Mouse (Mus musculus) layer of hippocampus, adult 11-12 months (tissue): ENCODE results near the gene Rev1.

Experiments
- DNase-seq: peaks from one replicate; pipeline ENCODE4 v3.0.0; 2022; ENCODE audit warnings: low spot score

Rev1 gene

GRCm38 (mm10) chr1:38129501-38130267, at the start of gene Rev1:
Gene Rev1 (minus strand): TSS chr1:38129801.
- DNase-seq = peak; percentile 94

- no peak for DNase-seq
Observed at GRCm38 (mm10) chr1:38178929-38179328, 49.3 kb upstream of the Rev1 start.

DNA sequence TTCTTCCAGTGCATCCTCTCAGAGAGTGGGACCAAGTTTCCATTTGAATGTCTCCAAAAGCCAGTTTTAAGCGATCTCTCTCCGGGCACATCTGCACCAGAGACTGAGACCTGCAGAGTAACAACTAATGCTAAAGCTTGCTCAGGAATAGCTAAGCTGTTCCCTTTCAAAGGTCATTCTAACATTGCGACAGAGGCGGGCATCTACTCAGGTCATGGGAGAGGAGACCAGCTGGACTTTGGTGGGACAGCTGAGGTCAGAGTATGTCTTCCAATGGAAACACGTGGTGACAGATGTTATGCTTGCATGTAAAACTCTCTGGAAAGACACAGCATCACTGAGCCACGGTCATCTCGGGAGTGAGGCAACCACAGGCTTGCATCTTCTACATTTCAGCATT, 46.5 kb upstream of the Rev1 start:
- DNase-seq = no peak

DNA sequence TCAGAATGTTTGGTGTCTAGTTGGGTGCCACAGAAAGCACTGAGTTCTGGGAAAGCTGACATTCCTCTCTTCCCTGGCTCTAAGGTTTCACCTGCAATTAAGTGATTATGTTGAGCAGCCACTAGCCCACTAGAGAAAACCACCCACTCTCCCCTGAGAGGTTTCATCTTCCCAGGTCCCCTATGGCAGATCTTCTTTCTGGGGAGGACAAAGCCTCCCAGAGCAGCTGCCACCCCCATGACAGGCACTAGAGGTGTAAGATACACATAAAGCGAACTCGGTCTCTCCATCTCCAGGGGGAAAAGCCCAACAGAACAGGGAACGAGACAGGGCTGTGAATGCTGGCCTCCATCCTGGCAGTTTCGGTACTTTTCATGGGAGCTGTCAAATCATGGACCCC, 42.3 kb upstream of the Rev1 start:
- DNase-seq = no peak

DNA sequence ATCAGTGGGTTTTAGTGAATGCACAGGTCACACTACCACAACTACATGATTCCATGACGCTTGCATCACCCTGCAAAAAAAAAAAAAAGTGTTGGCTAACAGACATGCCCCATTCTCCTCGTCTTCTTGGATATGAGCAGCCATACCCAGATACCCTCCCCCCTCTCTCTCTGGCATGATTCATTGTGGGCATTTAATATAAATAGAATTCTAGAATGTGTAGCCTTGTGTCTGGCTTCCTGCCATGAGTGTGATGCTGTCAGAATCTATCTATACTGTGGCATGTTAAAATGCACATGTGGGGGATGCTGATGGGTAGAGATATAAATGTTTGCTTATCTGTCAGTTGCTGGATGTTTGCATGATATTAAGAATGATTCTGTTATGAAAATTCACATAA, 36.1 kb upstream of the Rev1 start:
- no peak for DNase-seq

DNA sequence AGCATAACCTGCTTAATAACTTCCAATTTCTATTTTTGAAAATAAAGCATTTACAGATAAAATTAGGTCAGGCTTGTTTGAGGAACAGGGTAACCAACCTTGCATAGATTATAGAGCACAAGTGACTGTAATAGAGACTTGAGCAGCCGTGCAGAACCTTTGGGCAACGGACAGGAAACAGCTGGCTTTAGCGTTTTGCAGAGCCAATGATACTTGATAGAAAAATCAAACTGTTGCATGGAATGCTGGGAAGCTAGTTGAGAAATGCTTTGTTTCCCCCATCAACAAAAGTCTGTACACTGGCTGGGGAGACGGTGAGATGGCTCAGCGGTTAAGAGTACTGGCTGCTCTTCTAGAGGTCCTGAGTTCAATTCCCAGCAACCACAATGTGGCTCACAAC, 20.5 kb upstream of the Rev1 start:
- DNase-seq = no peak

DNA sequence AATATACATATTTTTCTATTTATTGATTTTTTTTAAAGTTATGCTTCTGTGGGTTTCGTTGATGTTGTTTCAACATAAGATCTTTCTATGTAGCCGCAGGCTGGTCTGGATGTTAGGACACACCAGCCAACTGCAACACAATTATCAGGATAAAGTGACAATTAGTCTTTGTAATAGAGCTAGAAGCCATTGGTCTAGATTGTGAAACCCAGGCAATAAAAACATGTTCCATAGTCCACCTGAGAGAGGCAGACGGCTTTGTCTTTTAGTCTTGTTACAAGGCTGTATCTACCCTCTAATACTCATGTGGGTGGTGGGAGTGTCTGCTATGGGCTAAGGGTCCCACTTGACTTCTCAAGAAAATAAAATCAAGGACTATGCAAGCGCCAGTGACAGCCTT, 16.4 kb upstream of the Rev1 start:
- no peak for DNase-seq

DNA sequence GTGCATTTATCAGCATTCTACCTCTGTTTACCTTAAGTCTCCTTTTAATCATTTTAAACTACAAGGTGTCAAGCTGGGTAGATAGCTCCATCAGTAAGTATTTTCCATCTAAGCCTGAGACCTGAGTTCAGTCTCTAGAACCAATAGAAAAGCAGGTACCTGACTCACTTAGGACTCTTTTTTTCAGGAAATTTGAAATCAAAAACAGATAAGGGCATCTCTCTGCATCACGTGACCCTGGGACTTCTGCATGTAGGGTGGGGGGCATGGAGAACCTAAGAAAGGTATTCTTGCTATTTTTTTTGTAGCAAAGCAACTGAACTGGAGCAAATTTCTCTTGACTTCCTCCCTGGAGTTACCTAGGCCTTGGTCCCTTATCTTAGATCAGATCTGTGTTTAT, 11.8 kb upstream of the Rev1 start:
- DNase-seq = no peak

DNA sequence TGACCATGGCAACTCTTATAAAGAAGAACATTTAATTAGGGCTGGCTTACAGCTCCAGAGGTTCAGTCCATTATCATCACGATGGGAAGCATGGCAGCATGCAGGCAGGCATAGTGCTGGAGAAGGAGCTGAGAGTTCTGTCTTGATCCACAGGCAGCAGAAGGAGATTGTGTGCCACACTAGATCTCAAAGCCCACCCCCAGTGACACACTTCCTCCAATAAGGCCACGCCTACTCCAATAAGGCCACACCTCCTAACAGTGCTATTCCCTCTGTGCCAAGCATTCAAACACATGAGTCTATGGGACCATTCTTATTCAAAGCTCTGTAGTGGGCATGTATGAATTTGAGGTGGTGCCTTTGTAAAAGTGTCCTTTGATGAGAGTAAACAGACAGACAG, 11.3 kb upstream of the Rev1 start:
- DNase-seq = no peak

DNA sequence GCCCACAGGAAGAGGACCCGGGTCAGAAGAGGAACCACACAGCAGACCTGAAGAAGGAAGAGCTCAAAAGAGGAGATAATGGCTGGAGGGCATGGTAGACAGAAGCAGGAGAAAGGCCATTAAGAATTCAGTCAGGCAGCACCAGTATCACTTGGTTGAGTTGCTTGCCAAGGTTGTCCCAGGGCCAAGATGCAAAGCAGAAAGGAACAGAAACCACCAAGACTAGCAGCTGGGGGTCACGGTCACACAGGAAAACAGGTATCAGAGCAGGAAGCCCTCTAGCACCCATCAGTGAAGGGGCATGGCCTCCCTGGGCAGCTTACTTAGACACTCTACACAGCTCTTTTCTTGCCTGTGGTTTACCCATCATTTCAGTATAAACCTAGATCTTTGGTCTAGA, 9.8 kb upstream of the Rev1 start:
- DNase-seq = no peak

DNA sequence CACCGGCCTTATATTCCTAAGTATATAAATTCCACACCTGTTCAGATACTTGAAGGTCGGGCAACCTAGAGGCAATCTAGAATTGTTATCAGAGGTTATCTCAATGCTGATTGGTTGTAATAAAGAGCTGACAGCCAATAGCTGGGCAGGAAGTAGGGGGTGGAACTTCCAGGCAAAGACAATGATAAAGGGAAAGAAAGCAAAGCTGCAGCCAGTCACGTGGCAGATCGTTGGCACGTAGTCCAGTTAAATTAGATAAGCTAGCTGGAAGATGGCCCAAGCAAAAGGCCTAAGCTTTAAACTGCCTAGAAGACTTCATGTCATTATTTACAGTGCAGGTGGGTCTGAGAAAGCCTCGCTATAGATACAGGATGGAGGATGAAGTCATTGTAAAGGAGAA, 3.3 kb upstream of the Rev1 start:
- no peak for DNase-seq

DNA sequence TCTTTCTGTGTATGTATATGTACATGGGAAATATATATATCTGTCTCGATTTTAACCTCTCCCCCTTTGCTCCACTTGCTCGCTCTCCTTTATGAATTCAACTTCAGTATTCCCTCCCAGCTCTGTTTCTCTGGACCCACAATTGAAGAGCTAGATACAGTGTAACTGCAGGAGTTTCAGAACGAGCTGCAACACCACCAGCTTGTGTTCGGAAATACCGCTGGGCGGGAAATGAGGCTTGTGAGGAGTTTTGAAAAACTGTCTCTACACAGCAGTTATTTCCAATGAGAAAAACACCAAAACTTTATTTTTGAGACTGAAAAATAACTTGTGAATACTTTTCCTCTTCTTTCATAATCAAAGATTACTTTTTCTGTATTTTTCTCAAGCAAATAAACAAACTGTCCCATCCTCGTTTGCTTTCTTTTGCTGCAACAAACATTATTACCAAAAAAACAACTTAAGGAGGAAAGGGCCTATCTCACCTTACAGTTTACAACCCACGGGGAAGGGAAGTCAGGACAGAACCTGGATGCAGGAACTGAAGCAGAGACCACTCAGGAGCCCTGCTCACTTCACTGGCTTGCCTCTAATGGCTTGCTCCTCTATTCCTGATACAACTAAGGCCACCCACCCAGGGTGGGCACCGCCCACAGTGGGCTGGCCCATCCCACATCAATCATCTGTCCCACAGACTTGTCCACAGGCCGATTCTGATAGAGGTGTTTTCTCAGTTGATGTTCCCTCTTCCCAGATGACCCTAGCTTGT, 1.3 kb upstream of the Rev1 start:
- DNase-seq = no peak

DNA sequence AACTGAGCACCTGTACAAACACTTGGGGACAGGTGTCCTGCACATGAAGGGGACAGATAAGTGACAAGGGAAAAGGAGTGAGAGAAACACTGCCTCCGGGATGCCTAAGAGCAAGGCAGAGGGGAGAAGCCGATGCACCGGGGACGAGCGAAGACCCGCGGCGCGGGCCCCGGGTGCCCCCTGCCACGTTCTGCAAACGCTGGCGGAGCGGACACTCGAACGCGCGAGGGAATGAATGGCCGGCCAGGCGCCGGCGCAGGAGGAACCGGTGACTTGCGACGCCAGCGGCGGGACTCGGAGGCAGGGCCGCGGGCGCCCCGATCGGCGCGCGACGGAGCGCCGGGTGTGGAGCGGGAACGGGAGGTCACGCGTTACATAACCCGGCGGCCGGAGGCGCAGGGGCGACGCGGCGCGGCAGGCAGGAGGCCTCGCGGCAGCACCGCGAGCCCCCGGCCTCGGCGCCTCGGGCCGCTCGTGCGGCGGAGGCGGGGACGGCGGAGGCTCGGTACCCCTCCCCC, 623 bp downstream of the Rev1 start:
- peak; percentile 51 for DNase-seq

DNA sequence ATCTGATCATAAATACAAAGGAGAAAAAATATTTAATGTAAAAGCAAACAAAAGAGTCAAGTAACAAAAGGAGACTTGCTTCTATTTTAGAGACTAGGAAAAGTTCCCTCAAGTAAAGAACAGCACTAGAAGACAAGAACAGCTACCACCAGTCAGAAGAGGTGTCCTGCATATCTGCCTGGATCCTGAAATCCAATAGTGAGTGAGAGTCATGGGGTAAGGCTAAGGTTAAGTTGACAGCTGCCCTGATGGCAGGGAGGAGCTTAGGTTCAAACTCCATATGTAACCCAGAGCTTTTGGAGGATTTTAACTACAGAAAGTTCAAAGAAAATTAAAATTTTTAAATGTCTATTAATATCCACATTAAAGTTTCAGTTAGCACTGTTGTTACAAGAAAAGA, 2.6 kb downstream of the Rev1 start:
- no peak for DNase-seq

- DNase-seq = no peak
Observed at GRCm38 (mm10) chr1:38126426-38126825, 3.2 kb downstream of the Rev1 start.

GRCm38 (mm10) chr1:38124261-38124660, 5.3 kb downstream of the Rev1 start:
- no peak for DNase-seq

DNA sequence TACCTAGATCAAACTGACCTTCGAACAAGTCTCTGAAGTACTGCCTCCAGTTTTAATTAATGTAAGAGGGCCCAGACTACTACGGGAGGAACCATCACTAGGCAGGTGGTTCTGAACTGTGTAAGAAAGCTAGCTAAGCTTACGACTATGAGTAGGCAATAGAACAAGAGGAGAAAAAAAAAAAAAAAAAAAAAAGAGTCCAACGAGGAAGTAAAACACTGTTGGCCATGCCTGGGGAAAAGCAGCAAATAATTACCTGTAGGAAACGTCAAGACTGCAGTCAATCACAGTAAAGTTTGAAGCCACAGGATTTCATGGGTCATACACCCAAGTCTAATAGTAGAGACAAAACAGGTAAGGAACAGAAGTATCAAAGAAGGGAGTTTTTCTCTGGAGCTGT, 8.7 kb downstream of the Rev1 start:
- no peak for DNase-seq

DNA sequence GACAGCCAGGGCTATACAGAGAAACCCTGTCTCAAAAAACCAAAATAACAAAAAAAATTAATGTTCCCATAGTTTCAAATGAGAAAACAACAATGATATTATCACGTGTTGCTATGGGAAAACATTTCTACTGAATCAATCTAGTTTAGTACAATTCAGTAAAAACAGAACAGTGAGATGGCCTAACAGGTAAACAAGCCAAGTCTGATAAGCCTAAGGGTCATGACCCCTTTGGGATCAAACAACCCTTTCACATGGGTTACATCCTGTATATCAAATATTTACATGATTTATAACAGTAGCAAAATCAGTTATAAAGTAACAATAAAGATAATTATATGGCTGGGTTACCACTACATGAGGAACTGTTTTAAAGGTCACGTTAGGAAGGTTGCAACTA, 11.0 kb downstream of the Rev1 start:
- DNase-seq = no peak

DNA sequence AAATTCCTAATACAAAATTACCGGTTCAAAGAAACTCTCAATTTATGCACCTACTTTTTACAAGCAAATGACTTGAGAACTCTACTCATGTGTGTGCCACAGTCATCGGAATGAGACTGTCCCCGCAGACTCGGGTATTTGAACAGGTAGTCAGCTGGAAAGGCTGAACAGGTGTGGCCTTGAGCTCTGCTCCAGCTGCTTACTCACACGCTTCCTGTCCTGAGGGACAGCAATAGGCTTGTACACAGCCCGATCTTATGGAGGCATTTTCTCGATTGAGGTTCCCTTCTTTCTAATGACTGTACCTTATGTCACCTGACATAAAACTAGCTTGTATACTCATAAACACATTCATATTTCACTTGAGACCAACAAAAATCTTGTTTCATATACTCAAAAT, 19.8 kb downstream of the Rev1 start:
- DNase-seq = no peak

DNA sequence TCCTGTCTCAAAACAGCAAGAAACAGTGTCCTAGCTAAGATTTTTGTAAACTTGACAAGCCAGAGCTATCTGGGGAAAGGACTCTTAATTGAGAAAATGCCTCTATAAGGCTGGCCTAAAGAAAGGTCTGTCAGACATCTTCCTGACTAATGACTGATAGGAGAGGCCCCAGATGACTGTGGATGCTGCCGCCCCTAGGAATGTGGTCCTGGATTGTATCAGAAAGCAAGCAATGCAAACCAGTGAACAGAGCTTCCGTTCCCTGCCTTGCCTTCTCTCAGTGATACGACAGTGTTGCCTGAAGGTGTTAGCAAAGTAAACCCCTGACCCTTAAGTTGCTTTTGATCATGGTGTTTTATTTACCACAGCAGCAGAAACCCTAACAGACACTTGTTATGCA, 25.8 kb downstream of the Rev1 start:
- DNase-seq = no peak

- DNase-seq = no peak
Observed at GRCm38 (mm10) chr1:38103214-38103613, 26.4 kb downstream of the Rev1 start.

GRCm38 (mm10) chr1:38081316-38081715, 48.3 kb downstream of the Rev1 start:
- DNase-seq = no peak

GRCm38 (mm10) chr1:38071326-38071725, 58.3 kb downstream of the Rev1 start:
- DNase-seq = no peak

- DNase-seq = no peak
Observed at GRCm38 (mm10) chr1:38067276-38067675, 62.3 kb downstream of the Rev1 start.
